Mouse (Mus musculus): ENCODE data around the gene Ccl6. TPM values are rescaled to one million over a fixed set of nuclear protein-coding genes. Genes with fewer than 3 reads are reported as not detected.

The Ccl6 gene
- total and polyA plus RNA-seq, 3 experiments, result 0.30 to 1.2 (median 0.93) TPM

DNA sequence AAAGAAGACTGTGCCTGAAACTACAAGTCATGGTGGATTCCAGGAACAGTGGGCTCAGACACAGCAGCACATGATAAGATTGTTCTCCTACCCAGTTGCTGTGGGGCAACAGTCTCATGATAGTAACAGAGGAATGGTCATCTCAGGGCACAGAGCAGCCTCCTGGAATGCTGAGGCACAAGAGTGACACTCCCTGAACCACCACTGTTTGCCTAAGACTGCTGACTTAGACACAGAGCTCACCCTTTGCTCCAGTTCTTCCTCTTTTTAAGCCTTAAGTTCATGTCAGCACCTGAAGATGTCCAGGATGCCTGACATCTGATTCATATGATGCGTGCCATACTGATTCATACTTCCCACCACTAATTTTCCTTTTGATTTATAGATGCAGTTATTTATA, 23.7 kb upstream of the Ccl6 start:
- Histone ChIP-seq H3K27ac (ENCODE audit: insufficient read depth, low read depth) (no peak overlapping the region), H3K4me3 (replicated peaks in 1 of 3; ENCODE audit: low read depth in 2 of 3, low read length in 2 of 3, poor library complexity in 1 of 3) (no peak overlapping the region), H3K4me2 (ENCODE audit: insufficient read depth, low read depth, poor library complexity, severe bottlenecking) (no peak overlapping the region), H3K4me1 (ENCODE audit: control insufficient read depth in 1 of 2, insufficient read depth in 2 of 2) (peaks cover 2 to 29% of the 10 kb centered on the region in 2 experiments; a peak in 3 of 4 replicates), H3K36me3 (replicated peaks in 1 of 2; ENCODE audit: control insufficient read depth in 1 of 2, insufficient read depth in 1 of 2, low read length in 1 of 2) (no peaks in the 10 kb centered on the region), H3K9me3 (replicated peaks; ENCODE audit: low read length) (no peaks in the 10 kb centered on the region), H3K9ac (ENCODE audit: insufficient read depth, low read depth) (no peak overlapping the region), H3K27me3 (replicated peaks) (no peaks in the 10 kb centered on the region), H3K79me2 (replicated peaks; ENCODE audit: control insufficient read depth, extremely low read depth, insufficient read depth, poor library complexity, severe bottlenecking) (no peaks in the 10 kb centered on the region)
- in situ Hi-C loops (cut with MboI; ENCODE audit: low pct_ligation_motif_present, low pct_unique_long_range_greater_than_20kb, low sequenced_read_pairs) (no loop called here), dilution Hi-C loops (cut with MboI; ENCODE audit: extremely low pct_ligation_motif_present, extremely low pct_unique_long_range_greater_than_20kb, low sequenced_read_pairs) (no loop called here)
- no peak for TF ChIP-seq EP300 (IDR thresholded peaks at IDR 0.05; ENCODE audit: low read length)
- TF ChIP-seq POLR2AphosphoS2 (IDR thresholded peaks at IDR 0.05; ENCODE audit: low read depth, low read length), result no peak
- TF ChIP-seq CHD1 (IDR thresholded peaks at IDR 0.05; ENCODE audit: low read depth, low read length), result no peak
- no peak for TF ChIP-seq MEF2A (IDR thresholded peaks at IDR 0.05; ENCODE audit: borderline replicate concordance, low read depth, low read length)
- DNase-seq (ENCODE audit: extremely low read depth), result no peak

DNA sequence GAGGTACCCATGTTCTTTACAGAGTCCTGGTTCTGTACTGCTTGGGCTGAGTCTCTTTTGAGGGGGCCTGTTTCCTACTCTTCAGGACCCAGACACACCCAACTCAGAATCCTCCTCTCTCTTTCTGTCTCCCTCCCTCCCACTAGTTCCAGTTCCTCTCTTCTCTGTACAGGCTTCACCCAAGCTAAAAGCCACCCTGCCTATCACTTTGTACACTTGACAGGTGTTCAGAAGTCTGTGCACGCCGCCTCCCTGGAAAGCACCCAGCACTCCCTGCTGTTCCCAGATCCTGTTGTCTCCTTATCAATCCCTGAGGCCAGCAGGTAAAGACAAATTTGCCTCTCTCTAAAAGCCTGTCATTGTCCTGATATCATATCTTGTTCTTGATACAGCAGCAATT, 18.0 kb upstream of the Ccl6 start:
- no peaks in the 10 kb centered on the region for H3K79me2 ChIP-seq (replicated peaks; ENCODE audit: control insufficient read depth, extremely low read depth, insufficient read depth, poor library complexity, severe bottlenecking)
- H3K27ac ChIP-seq (ENCODE audit: insufficient read depth, low read depth), result no peak overlapping the region
- TF ChIP-seq EP300 (IDR thresholded peaks at IDR 0.05; ENCODE audit: low read length) (peak; percentile 71), MAX (IDR thresholded peaks at IDR 0.05; ENCODE audit: low read length) (no peak), USF2 (conservative IDR thresholded peaks at IDR 0.05; ENCODE audit: low read depth, low read length) (no peak), MAZ (IDR thresholded peaks at IDR 0.05; ENCODE audit: low read depth, low read length) (no peak), IRF4 (IDR thresholded peaks at IDR 0.05; ENCODE audit: low read depth, low read length) (peak; percentile 63), TCF12 (IDR thresholded peaks at IDR 0.05; ENCODE audit: low read depth, low read length) (no peak), E2F4 (IDR thresholded peaks at IDR 0.05; ENCODE audit: insufficient replicate concordance, low read depth, low read length) (no peak)
- peak; percentile 47 for DNase-seq (ENCODE audit: extremely low read depth)
- in situ Hi-C loops (cut with MboI; ENCODE audit: low pct_ligation_motif_present, low pct_unique_long_range_greater_than_20kb, low sequenced_read_pairs) (no loop called here), dilution Hi-C loops (cut with MboI; ENCODE audit: extremely low pct_ligation_motif_present, extremely low pct_unique_long_range_greater_than_20kb, low sequenced_read_pairs) (no loop called here)
- H3K9ac ChIP-seq (ENCODE audit: insufficient read depth, low read depth), result no peak overlapping the region
- H3K9me3 ChIP-seq (replicated peaks; ENCODE audit: low read length), result no peaks in the 10 kb centered on the region
- no peak overlapping the region for H3K4me2 ChIP-seq (ENCODE audit: insufficient read depth, low read depth, poor library complexity, severe bottlenecking)
- peaks cover 1% of the 10 kb centered on the region for H3K27me3 ChIP-seq (replicated peaks)
- H3K4me3 ChIP-seq (replicated peaks in 1 of 3; ENCODE audit: low read depth in 2 of 3, low read length in 2 of 3, poor library complexity in 1 of 3), result no peak overlapping the region
- H3K4me1 ChIP-seq (ENCODE audit: control insufficient read depth in 1 of 2, insufficient read depth in 2 of 2), result peaks cover 0 to 20% of the 10 kb centered on the region in 2 experiments; a peak in 2 of 4 replicates
- no peaks in the 10 kb centered on the region for H3K36me3 ChIP-seq (replicated peaks in 1 of 2; ENCODE audit: control insufficient read depth in 1 of 2, insufficient read depth in 1 of 2, low read length in 1 of 2)

DNA sequence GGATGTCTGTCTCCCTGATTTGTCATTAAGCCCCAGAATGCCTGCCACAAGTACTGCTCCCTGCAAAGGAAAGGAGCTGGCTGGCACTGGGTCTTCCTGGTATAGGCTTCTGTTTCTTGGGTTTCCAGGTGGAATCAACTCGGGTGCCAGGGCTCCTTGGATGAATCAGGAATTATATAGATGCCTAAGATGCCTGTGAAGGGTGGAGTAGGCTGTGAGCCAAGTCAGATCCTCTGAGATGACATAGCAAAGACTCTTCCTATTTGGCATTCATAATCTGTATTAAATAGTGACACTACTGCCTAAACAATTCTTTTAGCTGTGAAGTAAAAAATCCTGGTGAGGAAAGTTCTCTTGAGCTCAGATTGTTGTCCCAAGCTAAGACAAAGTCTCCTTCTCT, 13.5 kb upstream of the Ccl6 start:
- H3K9ac ChIP-seq (ENCODE audit: insufficient read depth, low read depth), result no peak overlapping the region
- dilution Hi-C loops (cut with MboI; ENCODE audit: extremely low pct_ligation_motif_present, extremely low pct_unique_long_range_greater_than_20kb, low sequenced_read_pairs), result no loop called here
- peaks cover 1% of the 10 kb centered on the region for H3K27me3 ChIP-seq (replicated peaks)
- H3K4me2 ChIP-seq (ENCODE audit: insufficient read depth, low read depth, poor library complexity, severe bottlenecking), result no peak overlapping the region
- in situ Hi-C loops (cut with MboI; ENCODE audit: low pct_ligation_motif_present, low pct_unique_long_range_greater_than_20kb, low sequenced_read_pairs), result no loop called here
- H3K36me3 ChIP-seq (replicated peaks in 1 of 2; ENCODE audit: control insufficient read depth in 1 of 2, insufficient read depth in 1 of 2, low read length in 1 of 2), result no peaks in the 10 kb centered on the region
- TF ChIP-seq RCOR1 (conservative IDR thresholded peaks at IDR 0.05; ENCODE audit: low read depth, low read length) (no peak), NRF1 (IDR thresholded peaks at IDR 0.05; ENCODE audit: low read depth, low read length) (no peak), JUND (conservative IDR thresholded peaks at IDR 0.05; ENCODE audit: low read depth, low read length) (no peak), ETS1 (conservative IDR thresholded peaks at IDR 0.05; ENCODE audit: low read depth, low read length) (no peak), TBP (conservative IDR thresholded peaks at IDR 0.05; ENCODE audit: low read depth, low read length) (no peak), IRF4 (IDR thresholded peaks at IDR 0.05; ENCODE audit: low read depth, low read length) (no peak), KAT2A (IDR thresholded peaks at IDR 0.05; ENCODE audit: insufficient replicate concordance, low read length) (no peak), ZMIZ1 (IDR thresholded peaks at IDR 0.05; ENCODE audit: low read depth, low read length) (no peak), SMC3 (IDR thresholded peaks at IDR 0.05; ENCODE audit: low read depth, low read length) (no peak), PAX5 (IDR thresholded peaks at IDR 0.05; ENCODE audit: low read length) (no peak), MYC (IDR thresholded peaks at IDR 0.05; ENCODE audit: low read depth, low read length) (no peak), BHLHE40 (IDR thresholded peaks at IDR 0.05; ENCODE audit: low read depth, low read length) (no peak), HCFC1 (IDR thresholded peaks at IDR 0.05; ENCODE audit: low read depth, low read length) (no peak)
- no peak overlapping the region for H3K27ac ChIP-seq (ENCODE audit: insufficient read depth, low read depth)
- no peaks in the 10 kb centered on the region for H3K9me3 ChIP-seq (replicated peaks; ENCODE audit: low read length)
- no peak overlapping the region for H3K4me3 ChIP-seq (replicated peaks in 1 of 3; ENCODE audit: low read depth in 2 of 3, low read length in 2 of 3, poor library complexity in 1 of 3)
- DNase-seq (ENCODE audit: extremely low read depth), result no peak
- H3K79me2 ChIP-seq (replicated peaks; ENCODE audit: control insufficient read depth, extremely low read depth, insufficient read depth, poor library complexity, severe bottlenecking), result no peaks in the 10 kb centered on the region
- H3K4me1 ChIP-seq (ENCODE audit: control insufficient read depth in 1 of 2, insufficient read depth in 2 of 2), result peaks cover 0 to 8% of the 10 kb centered on the region in 2 experiments; a peak in 2 of 4 replicates

All from CH12.LX (cell line).